Mouse (Mus musculus) urinary bladder, adult 2 months (tissue): ENCODE measurements around the gene Olfr128. TPM values are rescaled to one million over a fixed set of nuclear protein-coding genes. Genes with fewer than 3 reads are reported as not detected.
"Not testable (repeated sequence)": the region's sequence is repeated elsewhere in the genome, so short reads cannot be mapped to it uniquely, and the experiment has no call there.

ENCODE experiments used
- DNase-seq: peaks from one replicate; pipeline ENCODE4 v3.0.0; 2022; ENCODE audit warnings: low spot score
- polyA plus RNA-seq: library from polyadenylated mRNA; depleted of rRNA; stranded (reverse); fragments of >200 nt; gene quantifications from 2 replicates; pipeline ENCODE4 v1.2.3, GENCODE M21; 2012; rRNA removed

The Olfr128 gene
- not detected in 2 replicates for polyA plus RNA-seq

DNA sequence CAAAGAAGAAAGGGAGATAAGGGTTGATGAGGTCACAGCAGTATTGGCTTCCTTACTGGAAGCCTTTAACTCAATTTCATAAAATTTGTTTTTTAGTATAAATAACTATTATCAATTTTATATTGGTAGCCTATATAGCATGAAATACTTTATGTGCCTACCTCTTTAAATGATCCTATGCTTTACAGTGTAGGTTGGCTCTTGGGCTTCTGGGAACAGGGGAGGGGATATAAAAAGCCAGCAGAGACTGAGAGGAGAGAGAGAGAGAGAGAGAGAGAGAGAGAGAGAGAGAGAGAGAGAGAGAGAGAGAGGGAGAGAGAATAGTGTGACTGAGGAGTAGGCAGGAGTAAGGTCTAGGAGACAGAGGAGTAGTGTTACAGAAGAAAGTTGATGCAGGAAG, at the start of gene Olfr128:
Olfr128 (plus strand) TSS at position 301 of the 400 bp plus-strand sequence.
- no peak for DNase-seq

DNA sequence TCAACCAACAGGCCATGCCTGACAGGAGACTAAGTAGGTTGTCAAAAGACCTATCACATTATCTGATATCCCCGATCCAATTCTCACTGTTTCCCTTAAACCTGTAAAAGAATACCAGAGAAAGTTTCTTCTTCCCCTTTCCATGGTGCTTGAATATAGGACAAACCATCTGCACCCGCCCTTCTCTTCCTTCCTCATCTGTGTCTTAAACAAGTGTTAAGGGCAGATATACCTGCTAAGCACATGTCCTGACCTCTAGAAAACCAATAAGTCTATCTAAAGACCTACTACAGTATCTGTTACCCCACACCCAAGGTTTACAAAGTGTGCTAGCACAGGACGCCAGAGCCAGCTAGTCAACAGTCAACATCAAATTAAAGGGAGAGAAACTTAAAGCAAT, 46.5 kb upstream of the Olfr128 start:
- no peak for DNase-seq

DNA sequence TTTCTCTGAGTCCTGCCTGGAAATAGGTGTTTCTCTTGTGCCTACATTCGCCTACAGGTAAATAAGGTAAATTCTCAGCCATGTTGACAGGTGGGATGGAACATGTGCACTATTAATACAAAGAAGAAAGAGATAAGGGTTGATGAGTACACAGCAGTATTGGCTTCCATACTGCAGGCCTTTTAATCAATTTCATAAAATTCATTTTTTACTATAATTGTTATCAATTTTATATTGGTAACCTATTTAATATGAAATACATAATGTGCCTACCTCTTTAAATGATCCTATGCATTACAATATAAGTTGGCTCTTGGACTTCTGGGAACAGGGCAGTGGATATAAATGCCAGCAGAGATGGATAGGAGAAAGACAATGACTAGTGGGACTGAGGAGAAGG, 20.2 kb upstream of the Olfr128 start, which contains the start of gene Olfr127:
Olfr127 (plus strand) TSS at position 301 of the 400 bp plus-strand sequence.
- DNase-seq = no peak

DNA sequence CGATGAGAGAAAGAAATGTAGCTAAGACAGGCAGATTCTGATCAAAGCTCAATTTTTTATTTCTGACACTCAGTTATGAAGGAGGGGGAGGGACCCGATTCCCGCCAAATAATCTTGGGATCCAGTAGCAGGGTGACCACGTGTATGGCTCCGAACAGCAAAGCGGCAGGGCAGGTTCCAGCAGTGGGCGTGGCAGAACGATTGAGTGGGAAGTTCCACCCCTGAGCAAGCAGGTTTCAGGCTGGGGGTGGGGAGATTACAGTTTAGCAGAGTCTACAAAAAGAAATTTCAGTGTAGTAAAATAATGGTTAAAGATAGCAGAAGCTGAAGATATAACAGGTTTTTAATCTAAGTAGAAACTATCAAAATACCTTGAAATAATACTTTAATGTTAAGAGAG, 13.5 kb upstream of the Olfr128 start:
- not testable (repeated sequence) for DNase-seq

DNA sequence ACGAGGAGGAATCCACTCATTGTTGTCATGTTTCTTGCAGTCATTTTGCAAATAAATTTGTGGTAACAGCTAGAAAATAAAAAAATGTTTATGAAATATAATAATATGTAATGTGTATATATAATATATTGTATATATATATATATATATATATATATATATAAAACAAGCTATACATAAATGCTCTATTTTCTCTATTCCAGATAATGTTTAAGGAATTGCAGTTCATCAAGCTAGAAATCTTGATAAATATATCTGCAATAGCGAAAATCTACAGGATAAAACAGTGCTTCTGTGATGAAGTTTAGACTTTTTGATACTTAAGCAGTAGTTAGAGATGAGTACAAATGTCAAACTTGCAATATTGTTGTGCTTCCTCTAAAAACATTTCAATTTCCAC, 32.6 kb downstream of the Olfr128 start, which contains the start of gene Olfr761:
Olfr761 (minus strand) TSS at position 101 of the 400 bp plus-strand sequence.
- no peak for DNase-seq

DNA sequence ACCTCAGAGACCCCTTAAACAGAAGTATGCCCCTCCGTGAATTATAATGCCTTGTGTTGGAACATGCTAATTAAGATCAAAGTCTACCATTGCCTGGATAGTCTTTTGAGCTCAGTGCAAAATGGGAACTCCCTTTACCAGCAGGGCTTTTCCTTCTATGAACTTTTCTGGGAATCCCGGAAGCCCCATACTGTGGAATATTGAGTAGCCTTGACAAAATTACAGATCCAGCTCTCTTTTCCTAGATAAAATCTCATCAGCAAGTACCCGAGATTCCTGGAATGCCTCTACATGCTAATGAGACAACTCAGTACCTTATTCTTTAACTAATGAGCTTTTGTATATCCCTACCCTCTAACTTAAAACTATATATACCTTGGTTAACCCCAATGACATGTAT, 53.2 kb downstream of the Olfr128 start:
- no peak for DNase-seq

Other genes with a start within 250 kb of the Olfr128 start
- gene Olfr119, start 224.0 kb upstream of the Olfr128 start, polyA plus RNA-seq = not detected in 2 replicates
- gene Olfr120, start 198.7 kb upstream of the Olfr128 start, polyA plus RNA-seq = not detected in 2 replicates
- gene Olfr121, start 171.7 kb upstream of the Olfr128 start, polyA plus RNA-seq = not detected in 2 replicates
- gene Olfr122, start 151.9 kb upstream of the Olfr128 start, polyA plus RNA-seq = not detected in 2 replicates
- gene Olfr123, start 127.0 kb upstream of the Olfr128 start, polyA plus RNA-seq = not detected in 2 replicates
- gene Olfr124, start 120.7 kb upstream of the Olfr128 start, polyA plus RNA-seq = not detected in 2 replicates
- gene Olfr125, start 87.6 kb upstream of the Olfr128 start, polyA plus RNA-seq = not detected in 2 replicates
- not detected in 2 replicates for gene Olfr126, start 73.1 kb upstream of the Olfr128 start, polyA plus RNA-seq
- gene Olfr127, start 20.1 kb upstream of the Olfr128 start, polyA plus RNA-seq = not detected in 2 replicates
- not detected in 2 replicates for gene Olfr761, start 32.5 kb downstream of the Olfr128 start, polyA plus RNA-seq
- gene Olfr129, start 139.5 kb downstream of the Olfr128 start, polyA plus RNA-seq = not detected in 2 replicates
- not detected in 2 replicates for gene Olfr130, start 143.4 kb downstream of the Olfr128 start, polyA plus RNA-seq
- gene Olfr131, start 168.1 kb downstream of the Olfr128 start, polyA plus RNA-seq = not detected in 2 replicates
- not detected in 2 replicates for gene Olfr132, start 214.0 kb downstream of the Olfr128 start, polyA plus RNA-seq
- gene Olfr133, start 224.7 kb downstream of the Olfr128 start, polyA plus RNA-seq = not detected in 2 replicates